In genomic region chr13:93558603-93559002, GRCm38 (mm10) we compare ENCODE assay signal across 21 mouse cellular contexts. TPM values are rescaled to one million over a fixed set of nuclear protein-coding genes. Genes with fewer than 3 reads are reported as not detected.
DNase-seq lines count a peak whose midpoint lies in the region; ATAC-seq lines count a peak whose summit lies in the region.
"Had no signal": no experiment of that assay in that cellular context is flagged by ENCODE, and none has a peak within 500 bp of the region (broad histone marks: within the 10 kb centered on the region; RNA-seq: fewer than 3 reads in every experiment).

No protein-coding gene starts in this region.

- H3K4me3 ChIP-seq in heart, embryonic 10.5 days: no peak overlapping the region
- H3K4me3 ChIP-seq in heart, embryonic 12.5 days: no peak overlapping the region
- H3K4me3 ChIP-seq: embryonic facial prominence, embryonic 10.5 days; embryonic facial prominence, embryonic 12.5 days; forebrain, embryonic 13.5 days; forebrain, embryonic 15.5 days had no signal

- no peaks in the 10 kb centered on the region for H3K9me3 ChIP-seq in heart, embryonic 10.5 days
- no peaks in the 10 kb centered on the region for H3K9me3 ChIP-seq in heart, embryonic 12.5 days (replicated peaks)
- H3K9me3 ChIP-seq: embryonic facial prominence, embryonic 10.5 days; embryonic facial prominence, embryonic 12.5 days; forebrain, embryonic 13.5 days; forebrain, embryonic 15.5 days; G1E had no signal

- no peak overlapping the region for H3K27ac ChIP-seq in heart, embryonic 10.5 days
- no peak overlapping the region for H3K27ac ChIP-seq in heart, embryonic 12.5 days (ENCODE audit: poor library complexity, severe bottlenecking)
- H3K27ac ChIP-seq: embryonic facial prominence, embryonic 10.5 days; embryonic facial prominence, embryonic 12.5 days; forebrain, embryonic 13.5 days; forebrain, embryonic 15.5 days had no signal

- H3K27me3 ChIP-seq in heart, embryonic 10.5 days (ENCODE audit: insufficient read depth, poor library complexity, severe bottlenecking): no peaks in the 10 kb centered on the region
- no peaks in the 10 kb centered on the region for H3K27me3 ChIP-seq in heart, embryonic 12.5 days (replicated peaks)
- H3K27me3 ChIP-seq: embryonic facial prominence, embryonic 12.5 days; forebrain, embryonic 13.5 days; forebrain, embryonic 15.5 days had no signal

- no peak overlapping the region for H3K4me2 ChIP-seq in heart, embryonic 12.5 days
- H3K4me2 ChIP-seq: embryonic facial prominence, embryonic 12.5 days; forebrain, embryonic 13.5 days; forebrain, embryonic 15.5 days had no signal

- H3K4me1 ChIP-seq in heart, embryonic 10.5 days: no peaks in the 10 kb centered on the region
- no peaks in the 10 kb centered on the region for H3K4me1 ChIP-seq in heart, embryonic 12.5 days (replicated peaks)
- H3K4me1 ChIP-seq: embryonic facial prominence, embryonic 10.5 days; embryonic facial prominence, embryonic 12.5 days; forebrain, embryonic 13.5 days; forebrain, embryonic 15.5 days had no signal

- peak; percentile 43 for DNase-seq in heart, embryonic 10.5 days (ENCODE audit: low spot score)
- DNase-seq in R1 (ENCODE audit: low read depth, low spot score): peak; percentile 54
- no peak for DNase-seq in left cerebral cortex, postnatal 10 days (ENCODE audit: extremely low spot score in 1 of 2, low spot score in 2 of 2)
- no peak for DNase-seq in right cerebral cortex, adult 2 months (ENCODE audit: low spot score in 2 of 2)
- DNase-seq: adrenal gland, adult 8-10 months; adrenal gland, postnatal 14 days; adrenal gland, postnatal 36 days; cerebellum, adult 11-12 months; cerebellum, adult 2 months; cerebellum, adult 9-10 months; cerebellum, postnatal 10 days; cerebellum, postnatal 25 days; forebrain, postnatal 0 days had no signal

- 85% methylated on average over 9 of the region's 9 CpGs for WGBS in heart, embryonic 10.5 days
- WGBS in heart, embryonic 12.5 days: 90% methylated on average over 9 of the region's 9 CpGs

- no peaks in the 10 kb centered on the region for H3K36me3 ChIP-seq in heart, embryonic 10.5 days
- no peaks in the 10 kb centered on the region for H3K36me3 ChIP-seq in heart, embryonic 12.5 days
- H3K36me3 ChIP-seq: embryonic facial prominence, embryonic 10.5 days; embryonic facial prominence, embryonic 12.5 days; forebrain, embryonic 15.5 days; G1E had no signal

- no peak for ATAC-seq in heart, embryonic 12.5 days (ENCODE audit: insufficient number of reproducible peaks, low FRiP score)
- ATAC-seq: activated CD4-positive, CD25-positive, alpha-beta regulatory T cell, adult 4 months; forebrain, embryonic 13.5 days; forebrain, embryonic 15.5 days; forebrain, postnatal 0 days; Patski had no signal

- intact Hi-C loops in left cerebral cortex, postnatal 10 days (cut with DNase I): loop anchor here (5.0 kb wide), 1 partner anchor 46 kb away; no protein-coding TSS in a partner anchor

- no peak overlapping the region for H3K9ac ChIP-seq in heart, embryonic 12.5 days
- H3K9ac ChIP-seq: embryonic facial prominence, embryonic 12.5 days; forebrain, embryonic 13.5 days; forebrain, embryonic 15.5 days; forebrain, postnatal 0 days had no signal

RNA-seq across cellular contexts. Expression of gene Jmy, which starts 59.0 kb away (rescaled TPM):
- 4.9 and 5.6 TPM in 2 replicates for polyA plus RNA-seq in heart, embryonic 10.5 days (2016; fragmentation: Nextera tagmentation; extraction: Ambion mirVana)
- 8.6 and 9.1 TPM in 2 replicates for polyA plus RNA-seq in heart, embryonic 12.5 days (2016; fragmentation: Nextera tagmentation; extraction: Ambion mirVana)
- 10 to 100 TPM; 37.8 to 40.7 TPM for total RNA-seq in left cerebral cortex, postnatal 10 days (2021)

Comparison
In these comparisons a context has a peak if more than half of its experiments do, and no peak if none do; other contexts are left out.
1. DNase-seq: peak in heart, embryonic 10.5 days (single experiment) and R1 (single experiment); none in left cerebral cortex, postnatal 10 days (0 of 2) and right cerebral cortex, adult 2 months (0 of 2).